Mouse (Mus musculus): Measurements from ENCODE around the gene Cacna2d1. TPM values are rescaled to one million over a fixed set of nuclear protein-coding genes. Genes with fewer than 3 reads are reported as not detected.

Cacna2d1 gene
- total and polyA plus RNA-seq, 3 experiments, result 0.08 to 0.13 TPM; not detected in 1

GRCm38 (mm10) chr5:16253768-16254167 lies 319.3 kb downstream of the Cacna2d1 start:
- H3K9me3 ChIP-seq (replicated peaks; ENCODE audit: insufficient read depth, low read length), result no peaks in the 10 kb centered on the region
- H3K79me2 ChIP-seq (ENCODE audit: control insufficient read depth, insufficient read depth, low read length, poor library complexity), result no peaks in the 10 kb centered on the region
- no peak overlapping the region for H3K9ac ChIP-seq (ENCODE audit: control insufficient read depth, low read depth, low read length, poor library complexity, severe bottlenecking)
- H3K27ac ChIP-seq (ENCODE audit: control insufficient read depth, low read depth, low read length), result no peak overlapping the region
- H3K36me3 ChIP-seq (ENCODE audit: control insufficient read depth in 1 of 2, insufficient read depth in 2 of 2, low read length in 2 of 2), result no peaks in the 10 kb centered on the region
- no peak for DNase-seq (ENCODE audit: low read depth, low spot score)
- no peaks in the 10 kb centered on the region for H3K4me1 ChIP-seq (ENCODE audit: control insufficient read depth in 1 of 2, insufficient read depth in 2 of 2, low read length in 2 of 2)
- no peak overlapping the region for H3K4me3 ChIP-seq (ENCODE audit: control insufficient read depth in 1 of 2, insufficient read depth in 1 of 2, low read depth in 2 of 2, low read length in 2 of 2)
- TF ChIP-seq USF1 (IDR thresholded peaks at IDR 0.05; ENCODE audit: low read depth, low read length) (no peak), USF2 (IDR thresholded peaks at IDR 0.05; ENCODE audit: borderline replicate concordance in 1 of 2, insufficient read depth in 1 of 2, low read depth in 1 of 2, low read length in 2 of 2) (no peak), MXI1 (IDR thresholded peaks at IDR 0.05; ENCODE audit: low read depth, low read length) (no peak), NELFE (IDR thresholded peaks at IDR 0.05; ENCODE audit: low read depth, low read length) (no peak)
- no peaks in the 10 kb centered on the region; a peak in 1 of 4 replicates for H3K27me3 ChIP-seq (ENCODE audit: control insufficient read depth in 1 of 2, insufficient read depth in 2 of 2, low read length in 2 of 2)

- TF ChIP-seq GABPA (IDR thresholded peaks at IDR 0.05; ENCODE audit: low read depth, low read length), result no peak
- TF ChIP-seq MYC (IDR thresholded peaks at IDR 0.05; ENCODE audit: low read depth, low read length), result no peak
- TF ChIP-seq NRF1 (IDR thresholded peaks at IDR 0.05; ENCODE audit: insufficient read depth, low read depth, low read length, poor library complexity, severe bottlenecking), result no peak
- no peak for TF ChIP-seq ZC3H11A (IDR thresholded peaks at IDR 0.05; ENCODE audit: low read depth, low read length)
- TF ChIP-seq SIN3A (IDR thresholded peaks at IDR 0.05; ENCODE audit: low read length), result no peak
- no peak for TF ChIP-seq ZKSCAN1 (IDR thresholded peaks at IDR 0.05; ENCODE audit: low read depth, low read length)
- TF ChIP-seq EP300 (IDR thresholded peaks at IDR 0.05; ENCODE audit: low read depth in 1 of 2, low read length in 2 of 2), result no peak
- no peak for TF ChIP-seq MAZ (IDR thresholded peaks at IDR 0.05; ENCODE audit: low read depth, low read length)
- TF ChIP-seq POLR2AphosphoS2 (IDR thresholded peaks at IDR 0.05; ENCODE audit: low read length), result no peak
- no peak for TF ChIP-seq KAT2A (conservative IDR thresholded peaks at IDR 0.05; ENCODE audit: low read depth, low read length)
- no peak for TF ChIP-seq MAFK (IDR thresholded peaks at IDR 0.05; ENCODE audit: borderline replicate concordance, low read depth, low read length)
- no peak for TF ChIP-seq SMC3 (IDR thresholded peaks at IDR 0.05; ENCODE audit: low read depth, low read length)
- no peak for TF ChIP-seq USF1 (IDR thresholded peaks at IDR 0.05; ENCODE audit: low read depth, low read length)
- no peak for TF ChIP-seq USF2 (IDR thresholded peaks at IDR 0.05; ENCODE audit: borderline replicate concordance in 1 of 2, insufficient read depth in 1 of 2, low read depth in 1 of 2, low read length in 2 of 2)
- no peak for TF ChIP-seq MAX (IDR thresholded peaks at IDR 0.05; ENCODE audit: low read length)
- TF ChIP-seq TAL1 (IDR thresholded peaks at IDR 0.05; ENCODE audit: low read length), result no peak
- TF ChIP-seq E2F4 (IDR thresholded peaks at IDR 0.05; ENCODE audit: borderline replicate concordance, low read depth, low read length), result no peak
- no peak for TF ChIP-seq ZNF384 (IDR thresholded peaks at IDR 0.05; ENCODE audit: low read depth, low read length)
- H3K79me2 ChIP-seq (ENCODE audit: control insufficient read depth, insufficient read depth, low read length, poor library complexity), result no peaks in the 10 kb centered on the region
- H3K9me3 ChIP-seq (replicated peaks; ENCODE audit: insufficient read depth, low read length), result no peaks in the 10 kb centered on the region
- no peak overlapping the region for H3K27ac ChIP-seq (ENCODE audit: control insufficient read depth, low read depth, low read length)
- no peak overlapping the region for H3K9ac ChIP-seq (ENCODE audit: control insufficient read depth, low read depth, low read length, poor library complexity, severe bottlenecking)
- no peaks in the 10 kb centered on the region for H3K27me3 ChIP-seq (ENCODE audit: control insufficient read depth in 1 of 2, insufficient read depth in 2 of 2, low read length in 2 of 2)
- H3K4me3 ChIP-seq (ENCODE audit: control insufficient read depth in 1 of 2, insufficient read depth in 1 of 2, low read depth in 2 of 2, low read length in 2 of 2), result no peak overlapping the region
- DNase-seq (ENCODE audit: low read depth, low spot score), result no peak
- no peaks in the 10 kb centered on the region for H3K36me3 ChIP-seq (ENCODE audit: control insufficient read depth in 1 of 2, insufficient read depth in 2 of 2, low read length in 2 of 2)
- H3K4me1 ChIP-seq (ENCODE audit: control insufficient read depth in 1 of 2, insufficient read depth in 2 of 2, low read length in 2 of 2), result no peaks in the 10 kb centered on the region
Observed at GRCm38 (mm10) chr5:16265385-16265784, 330.9 kb downstream of the Cacna2d1 start.
